Mouse (Mus musculus) lung, embryonic 15.5 days (tissue): ENCODE data around the gene Bach2. TPM values are rescaled to one million over a fixed set of nuclear protein-coding genes. Genes with fewer than 3 reads are reported as not detected.

ENCODE experiments used
- ATAC-seq: fragments of 200-750 bp; cut with Nextera tagmentation; 2 replicates; pipeline ENCODE4 v1.8.0; 2017; ENCODE audit warnings: moderate number of reproducible peaks, borderline replicate concordance; ENCODE audit not compliant: low FRiP score, low TSS enrichment; ENCODE audit errors: extremely low read depth
- H3K27ac ChIP-seq: fragments of 300-500 bp; sonication (generic); 2 replicates; pipeline ENCODE4 v1.5.1; 2015; ENCODE audit warnings: moderate library complexity, mild to moderate bottlenecking, inconsistent platforms
- H3K27me3 ChIP-seq: fragments of 300-500 bp; sonication (generic); 2 replicates; pipeline ENCODE4 v1.6.1; 2015; ENCODE audit warnings: inconsistent platforms
- H3K36me3 ChIP-seq: fragments of 300-500 bp; sonication (generic); 2 replicates; pipeline ENCODE4 v1.6.1; 2015; ENCODE audit warnings: inconsistent platforms
- H3K4me1 ChIP-seq: fragments of 300-500 bp; sonication (generic); 2 replicates; pipeline ENCODE4 v1.6.1; 2015; ENCODE audit warnings: inconsistent platforms
- H3K4me2 ChIP-seq: fragments of 300-500 bp; sonication (generic); 2 replicates; pipeline ENCODE4 v1.6.1; 2015; ENCODE audit warnings: inconsistent platforms, mild to moderate bottlenecking, moderate library complexity
- H3K4me3 ChIP-seq: fragments of 300-500 bp; sonication (generic); 2 replicates; pipeline ENCODE4 v1.5.1; 2015; ENCODE audit warnings: mild to moderate bottlenecking, inconsistent platforms
- H3K9ac ChIP-seq: fragments of 300-500 bp; sonication (generic); 2 replicates; pipeline ENCODE4 v1.6.1; 2015; ENCODE audit warnings: inconsistent platforms
- H3K9me3 ChIP-seq: fragments of 300-500 bp; sonication (generic); 2 replicates; pipeline ENCODE4 v1.6.1; 2016; ENCODE audit warnings: inconsistent platforms
- WGBS: fragments of 180-500 bp; shearing (Covaris S2); methylation state at CpG from one replicate; pipeline ENCODE4 v1.1.7; 2015; 5-methylcytosine and 5-hydroxymethylcytosine counted together
- polyA plus RNA-seq: library from polyadenylated mRNA; unstranded; fragments of >200 nt; fragmentation: Nextera tagmentation; extraction: Ambion mirVana; gene quantifications from 2 replicates; pipeline ENCODE4 v1.2.1, GENCODE M21; 2015

The Bach2 gene
- polyA plus RNA-seq, 1 experiment from 2014 or later, result 10.5 TPM

- peaks cover 81% of the 10 kb centered on the region for H3K4me1 ChIP-seq
- no peaks in the 10 kb centered on the region for H3K36me3 ChIP-seq
- no peak overlapping the region for H3K9ac ChIP-seq
- ATAC-seq, result peak; percentile 36
- H3K9me3 ChIP-seq, result no peaks in the 10 kb centered on the region
- H3K27me3 ChIP-seq, result no peaks in the 10 kb centered on the region
- H3K4me2 ChIP-seq, result peak overlapping the region; percentile 56
- 12% methylated on average over 6 of the region's 6 CpGs for WGBS
- H3K4me3 ChIP-seq, result 0 out of 2 replicates have a peak overlapping the region, but pooled peaks have one; percentile 5
- peak overlapping the region; percentile 95 for H3K27ac ChIP-seq
These were observed 65.7 kb downstream of the Bach2 start for GRCm38 (mm10) chr4:32304221-32304703.

GRCm38 (mm10) chr4:32305036-32305615 is 66.5 kb downstream of the Bach2 start:
- no peak overlapping the region for H3K4me3 ChIP-seq
- no peaks in the 10 kb centered on the region for H3K27me3 ChIP-seq
- H3K36me3 ChIP-seq, result no peaks in the 10 kb centered on the region
- no peaks in the 10 kb centered on the region for H3K9me3 ChIP-seq
- H3K4me1 ChIP-seq, result peaks cover 75% of the 10 kb centered on the region
- H3K27ac ChIP-seq, result peak overlapping the region; percentile 95
- no peak for ATAC-seq
- WGBS, result 23% methylated on average over 18 of the region's 18 CpGs
- peak overlapping the region; percentile 56 for H3K4me2 ChIP-seq
- H3K9ac ChIP-seq, result no peak overlapping the region

GRCm38 (mm10) chr4:32305683-32306082 is 67.1 kb downstream of the Bach2 start:
- Histone ChIP-seq H3K4me2 (peak overlapping the region; percentile 56), H3K9ac (no peak overlapping the region), H3K27ac (peak overlapping the region; percentile 95), H3K36me3 (no peaks in the 10 kb centered on the region), H3K4me3 (no peak overlapping the region), H3K27me3 (no peaks in the 10 kb centered on the region), H3K4me1 (peaks cover 69% of the 10 kb centered on the region), H3K9me3 (no peaks in the 10 kb centered on the region)
- ATAC-seq, result no peak
- 42% methylated on average over 6 of the region's 6 CpGs for WGBS

- 13% methylated on average over 3 of the region's 3 CpGs for WGBS
- peak overlapping the region; percentile 95 for H3K27ac ChIP-seq
- peak overlapping the region; percentile 1; the same call in 1 of the 2 replicates for H3K4me2 ChIP-seq
- peak; percentile 37 for ATAC-seq
- no peak overlapping the region for H3K4me3 ChIP-seq
- H3K36me3 ChIP-seq, result no peaks in the 10 kb centered on the region
- no peak overlapping the region for H3K9ac ChIP-seq
- no peaks in the 10 kb centered on the region for H3K27me3 ChIP-seq
- no peaks in the 10 kb centered on the region for H3K9me3 ChIP-seq
- H3K4me1 ChIP-seq, result peaks cover 63% of the 10 kb centered on the region
These were observed 67.7 kb downstream of the Bach2 start for GRCm38 (mm10) chr4:32306169-32306792.

- ATAC-seq, result no peak
- Histone ChIP-seq H3K9me3 (no peaks in the 10 kb centered on the region), H3K4me1 (peaks cover 59% of the 10 kb centered on the region), H3K4me3 (no peak overlapping the region), H3K27ac (peak overlapping the region; percentile 95), H3K4me2 (no peak overlapping the region; the same call in 1 of the 2 replicates), H3K9ac (no peak overlapping the region), H3K36me3 (no peaks in the 10 kb centered on the region), H3K27me3 (no peaks in the 10 kb centered on the region)
- WGBS, result 21% methylated on average over 5 of the region's 5 CpGs
These were observed 68.6 kb downstream of the Bach2 start for GRCm38 (mm10) chr4:32307215-32307614.

- Histone ChIP-seq H3K9me3 (0 out of 2 replicates have a peak, but pooled peaks cover 1% of the 10 kb centered on the region), H3K9ac (no peak overlapping the region), H3K4me1 (peaks cover 11% of the 10 kb centered on the region), H3K4me3 (no peak overlapping the region), H3K27ac (no peak overlapping the region), H3K4me2 (no peak overlapping the region), H3K27me3 (no peaks in the 10 kb centered on the region), H3K36me3 (peaks cover 3% of the 10 kb centered on the region)
- no peak for ATAC-seq
- WGBS, result 39% methylated on average over 10 of the region's 10 CpGs
These were observed 73.8 kb downstream of the Bach2 start for GRCm38 (mm10) chr4:32312171-32312946.

- Histone ChIP-seq H3K4me3 (no peak overlapping the region), H3K4me2 (no peak overlapping the region), H3K36me3 (peaks cover 7% of the 10 kb centered on the region), H3K9ac (no peak overlapping the region), H3K4me1 (peaks cover 6% of the 10 kb centered on the region; the same call in 1 of the 2 replicates), H3K27me3 (no peaks in the 10 kb centered on the region), H3K9me3 (0 out of 2 replicates have a peak, but pooled peaks cover 4% of the 10 kb centered on the region), H3K27ac (no peak overlapping the region)
- 66% methylated on average over 3 of the region's 3 CpGs for WGBS
- no peak for ATAC-seq
These were observed 76.3 kb downstream of the Bach2 start for GRCm38 (mm10) chr4:32314919-32315318.

GRCm38 (mm10) chr4:32318608-32319007 is 80.0 kb downstream of the Bach2 start:
- 96% methylated on average over 1 of the region's 1 CpGs for WGBS
- Histone ChIP-seq H3K36me3 (peaks cover 7% of the 10 kb centered on the region), H3K27ac (no peak overlapping the region), H3K4me1 (no peaks in the 10 kb centered on the region), H3K9me3 (0 out of 2 replicates have a peak, but pooled peaks cover 4% of the 10 kb centered on the region), H3K27me3 (no peaks in the 10 kb centered on the region), H3K9ac (no peak overlapping the region), H3K4me3 (no peak overlapping the region), H3K4me2 (no peak overlapping the region)
- ATAC-seq, result no peak

GRCm38 (mm10) chr4:32319327-32319726 is 80.7 kb downstream of the Bach2 start:
- H3K27ac ChIP-seq, result no peak overlapping the region
- 88% methylated on average over 3 of the region's 3 CpGs for WGBS

GRCm38 (mm10) chr4:32320039-32320438 is 81.4 kb downstream of the Bach2 start:
- no peaks in the 10 kb centered on the region for H3K4me1 ChIP-seq
- peaks cover 7% of the 10 kb centered on the region for H3K36me3 ChIP-seq
- 80% methylated on average over 1 of the region's 1 CpGs for WGBS
- ATAC-seq, result no peak
- H3K9me3 ChIP-seq, result 0 out of 2 replicates have a peak, but pooled peaks cover 4% of the 10 kb centered on the region
- H3K4me2 ChIP-seq, result no peak overlapping the region
- H3K27me3 ChIP-seq, result no peaks in the 10 kb centered on the region
- H3K4me3 ChIP-seq, result no peak overlapping the region
- H3K27ac ChIP-seq, result no peak overlapping the region
- H3K9ac ChIP-seq, result no peak overlapping the region

More at GRCm38 (mm10) chr4:32319327-32319726, 80.7 kb downstream of the Bach2 start:
- Histone ChIP-seq H3K27me3 (no peaks in the 10 kb centered on the region), H3K4me1 (no peaks in the 10 kb centered on the region), H3K4me3 (no peak overlapping the region), H3K4me2 (no peak overlapping the region), H3K9me3 (0 out of 2 replicates have a peak, but pooled peaks cover 4% of the 10 kb centered on the region), H3K36me3 (peaks cover 7% of the 10 kb centered on the region), H3K9ac (no peak overlapping the region)
- ATAC-seq, result no peak

GRCm38 (mm10) chr4:32324111-32324510 is 85.5 kb downstream of the Bach2 start:
- no peaks in the 10 kb centered on the region for H3K36me3 ChIP-seq
- peaks cover 25% of the 10 kb centered on the region for H3K4me1 ChIP-seq
- no peak for ATAC-seq
- no peaks in the 10 kb centered on the region for H3K9me3 ChIP-seq
- no peak overlapping the region for H3K27ac ChIP-seq
- no peak overlapping the region for H3K9ac ChIP-seq
- no peak overlapping the region for H3K4me2 ChIP-seq
- no peak overlapping the region for H3K4me3 ChIP-seq
- 89% methylated on average over 6 of the region's 6 CpGs for WGBS
- H3K27me3 ChIP-seq, result no peaks in the 10 kb centered on the region
